Mouse (Mus musculus) layer of hippocampus, adult 8-10 months (tissue): ENCODE data around the gene Alg9. TPM values are rescaled to one million over a fixed set of nuclear protein-coding genes. Genes with fewer than 3 reads are reported as not detected.

ENCODE experiments used
- DNase-seq, 2 experiments: peaks; one replicate each; pipeline ENCODE4 v3.0.0; 2022; ENCODE audit warnings: low spot score in 2 of 2
- total RNA-seq, 4 experiments: library from RNA; stranded (reverse); gene quantifications; 2 replicates each; pipeline ENCODE4 v1.2.4; 2022

Alg9 gene
- total RNA-seq, 4 experiments from 2014 or later = 21.2 to 34.8 (median 31.2) TPM

- DNase-seq = peak; percentile 48 to 66
Measured at GRCm38 (mm10) chr9:50884741-50885599, 110.2 kb downstream of the Alg9 start.

DNA sequence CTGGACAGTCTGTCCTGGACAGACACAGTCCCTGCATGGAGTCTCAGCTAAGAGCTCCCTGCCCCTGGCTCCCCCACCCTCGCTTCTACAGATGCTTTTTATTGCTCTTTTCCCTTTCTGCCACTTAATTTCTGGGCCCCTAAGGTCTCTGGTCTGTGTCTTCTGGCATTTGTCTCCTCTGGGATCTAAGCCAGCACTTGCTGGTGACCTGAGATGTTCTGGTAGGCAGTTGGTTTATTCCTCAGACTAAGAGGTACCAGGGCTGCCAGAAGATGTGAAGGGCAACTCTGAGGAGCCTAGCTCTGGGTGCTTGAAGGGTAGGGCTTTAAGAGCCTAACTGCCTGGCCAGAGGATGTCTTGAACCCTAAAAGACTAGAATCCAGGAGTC, 110.8 kb downstream of the Alg9 start:
- DNase-seq = no peak

DNA sequence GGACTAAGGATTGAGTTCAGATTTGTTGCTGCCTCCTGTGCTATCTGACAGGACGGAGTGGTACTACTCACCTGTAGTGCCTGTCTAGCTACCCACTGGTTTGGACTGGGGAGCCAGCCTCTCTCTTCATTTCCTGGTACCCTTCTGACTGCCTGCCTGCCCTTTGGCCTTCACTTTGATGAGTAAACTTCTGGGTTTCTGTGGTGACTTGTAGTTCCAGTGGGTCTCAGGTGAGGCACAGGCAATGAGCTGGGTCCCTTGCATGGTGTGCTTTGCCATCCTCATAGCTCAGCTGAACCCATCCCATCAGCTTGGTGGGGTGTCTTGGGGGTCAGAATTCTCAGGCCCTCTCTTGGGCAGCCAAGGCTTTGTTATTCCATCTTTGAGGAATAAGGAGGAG, 112.1 kb downstream of the Alg9 start:
- DNase-seq = no peak

DNA sequence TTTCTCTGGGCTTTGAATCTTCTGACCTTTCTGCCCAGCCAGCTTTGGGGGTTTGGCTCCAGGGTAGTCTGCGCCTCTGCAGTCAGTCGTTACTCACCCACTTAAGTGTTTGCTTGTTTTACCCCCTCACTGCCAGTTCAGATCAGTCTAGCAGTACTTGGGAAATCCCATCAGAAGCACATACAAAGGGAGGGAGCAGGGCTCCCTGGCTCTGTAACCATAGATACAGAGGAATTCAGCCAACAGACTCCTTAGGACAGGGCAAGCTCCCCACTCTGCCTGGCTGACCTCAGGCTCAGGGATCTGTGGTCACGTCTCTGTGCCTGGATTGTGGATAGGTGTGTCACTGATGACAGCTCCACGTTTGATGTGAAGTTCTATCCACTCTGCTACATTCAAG, 112.5 kb downstream of the Alg9 start:
- DNase-seq = no peak

DNA sequence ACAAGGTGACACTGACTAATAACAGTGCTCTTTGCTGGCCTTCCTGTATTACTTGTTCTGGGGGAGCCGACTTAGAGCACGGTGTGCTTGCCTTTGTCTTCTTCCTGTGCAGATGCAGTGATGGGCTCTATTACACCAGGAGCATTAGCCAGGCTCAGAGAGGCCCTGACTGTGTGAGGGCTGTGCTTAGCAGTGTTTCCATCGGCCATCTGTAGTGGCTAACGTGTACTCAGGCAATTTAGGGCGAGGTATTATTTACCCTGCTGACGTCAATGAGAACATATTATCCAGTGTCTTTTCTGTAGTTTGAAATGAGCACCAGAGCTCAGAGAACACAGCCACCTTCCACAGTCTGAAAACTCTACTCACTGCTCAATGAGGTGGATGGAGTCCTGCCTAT, 114.4 kb downstream of the Alg9 start:
- DNase-seq = no peak

DNA sequence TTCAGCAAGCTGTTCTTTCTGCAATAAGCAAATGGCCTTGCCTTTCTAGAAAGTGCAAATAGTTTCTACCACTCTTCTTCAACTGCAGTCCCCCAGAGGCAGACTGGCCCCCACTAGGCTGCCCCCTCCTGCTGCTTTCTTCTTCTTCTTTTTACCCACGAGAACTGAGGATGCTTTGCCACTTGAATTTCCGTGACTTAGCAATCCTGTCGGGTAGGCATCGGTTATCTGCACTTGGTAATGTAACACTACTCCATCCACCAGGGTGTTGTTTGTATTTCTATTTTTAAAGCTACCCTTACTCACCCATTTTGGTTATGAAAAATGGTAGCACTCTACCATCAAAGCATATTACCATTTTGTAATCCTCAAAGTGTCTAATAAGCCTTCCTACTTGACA, 115.1 kb downstream of the Alg9 start:
- no peak for DNase-seq

DNA sequence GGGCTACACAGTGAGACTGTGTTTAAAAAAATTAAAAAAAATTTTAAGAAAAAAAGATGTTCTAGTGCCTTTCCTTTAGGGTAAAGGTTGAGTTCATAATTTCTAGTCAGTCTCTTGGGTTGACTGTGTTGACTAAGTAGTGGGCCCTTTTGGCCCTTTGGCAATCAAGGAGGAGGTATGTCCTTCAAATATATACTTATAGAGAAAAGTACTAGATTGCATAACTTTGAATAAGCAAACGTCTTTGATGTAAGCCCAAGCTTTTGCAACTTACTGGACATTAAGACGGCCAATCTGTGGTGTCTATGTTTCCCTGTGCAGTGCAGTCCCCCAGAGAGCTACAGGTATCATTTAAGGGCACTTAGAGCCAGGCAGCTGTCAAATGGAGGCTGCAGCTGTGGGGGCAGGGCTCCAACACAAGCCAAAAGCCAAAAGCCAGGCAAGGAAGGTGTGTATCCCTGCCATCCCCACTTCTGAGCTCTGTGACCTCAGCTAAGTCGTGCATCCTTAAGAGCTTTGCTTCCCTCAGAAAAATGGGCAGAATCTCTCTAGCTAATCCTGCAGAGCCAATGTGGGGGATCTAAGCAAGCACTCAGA, 115.8 kb downstream of the Alg9 start:
- DNase-seq = no peak

Other genes with a start within 250 kb of the Alg9 start
- 10 to 100 TPM; 34.3 to 38.0 (median 35.7) TPM for gene Pts, start 246.3 kb upstream of the Alg9 start, total RNA-seq
- 10 to 100 TPM; 25.3 to 29.3 (median 27.6) TPM for gene Il18, start 220.2 kb upstream of the Alg9 start, total RNA-seq
- gene Bco2, start 219.8 kb upstream of the Alg9 start, total RNA-seq = 1 to 10 TPM; 3.2 to 5.4 (median 4.1) TPM
- gene Tex12, start 213.7 kb upstream of the Alg9 start, total RNA-seq = not detected
- 100 to 1,000 TPM; 108 to 126 (median 114) TPM for gene Sdhd, start 171.2 kb upstream of the Alg9 start, total RNA-seq
- gene Timm8b, start 171.1 kb upstream of the Alg9 start, total RNA-seq = 100 to 1,000 TPM; 182 to 219 (median 194) TPM
- 1 to 10 TPM; 2.7 to 6.2 (median 5.7) TPM for gene Pih1d2, start 157.7 kb upstream of the Alg9 start, total RNA-seq
- gene Nkapd1, start 157.6 kb upstream of the Alg9 start, total RNA-seq = 10 to 100 TPM; 17.0 to 23.7 (median 19.5) TPM
- 100 to 1,000 TPM; 117 to 138 (median 125) TPM for gene Dlat, start 115.2 kb upstream of the Alg9 start, total RNA-seq
- gene Dixdc1, start 35.5 kb upstream of the Alg9 start, total RNA-seq = 100 to 1,000 TPM in 2 of 4 experiments, 10 to 100 TPM in 2; 67.3 to 107 (median 93.0) TPM
- gene 2310030G06Rik, start 28.5 kb upstream of the Alg9 start, total RNA-seq = 1 to 10 TPM in 3 of 4 experiments, under 1 TPM in 1; 0.96 to 2.3 (median 1.8) TPM
- 100 to 1,000 TPM; 136 to 196 (median 167) TPM for gene Cryab, start 23.7 kb upstream of the Alg9 start, total RNA-seq
- gene Hspb2, start 22.7 kb upstream of the Alg9 start, total RNA-seq = 1 to 10 TPM in 2 of 4 experiments, under 1 TPM in 1, not detected in 1; 0.91 to 2.1 (median 1.5) TPM
- gene Fdxacb1, start 6.8 kb upstream of the Alg9 start, total RNA-seq = 10 to 100 TPM in 1 of 4 experiments, 1 to 10 TPM in 3; 5.4 to 10.9 (median 6.7) TPM
- gene 1110032A03Rik, start 501 bp downstream of the Alg9 start, total RNA-seq = 10 to 100 TPM; 23.3 to 33.3 (median 29.2) TPM
- gene Ppp2r1b, start 70.3 kb downstream of the Alg9 start, total RNA-seq = 10 to 100 TPM; 17.0 to 20.1 (median 19.4) TPM
- gene Sik2, start 234.1 kb downstream of the Alg9 start, total RNA-seq = 10 to 100 TPM; 34.7 to 40.4 (median 39.4) TPM